Mouse (Mus musculus): ENCODE results near the gene Erv3.

The Erv3 gene

DNA sequence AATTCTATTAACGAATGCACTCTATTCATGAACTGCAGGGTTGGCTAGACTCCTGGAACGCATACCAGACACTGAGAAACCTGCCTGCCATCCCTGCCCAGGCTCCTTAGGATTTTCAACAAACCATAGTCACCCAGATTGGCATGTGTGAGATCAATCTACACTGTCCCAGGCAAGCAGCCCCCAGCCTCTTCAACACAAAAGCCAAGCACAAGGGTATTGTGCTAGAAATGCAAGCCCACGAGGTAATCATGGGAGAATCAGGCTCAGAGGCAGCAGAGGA, 37.9 kb downstream of the Erv3 start:
- DNase-seq = no peak

- DNase-seq = peak; percentile 84
These were observed 38.4 kb downstream of the Erv3 start for GRCm38 (mm10) chr2:131820932-131821707.

GRCm38 (mm10) chr2:131820088-131820675, 39.4 kb downstream of the Erv3 start:
- DNase-seq = peak; percentile 80

GRCm38 (mm10) chr2:131814327-131814726, 45.2 kb downstream of the Erv3 start:
- DNase-seq = no peak

GRCm38 (mm10) chr2:131813437-131813836, 46.1 kb downstream of the Erv3 start:
- no peak for DNase-seq

DNA sequence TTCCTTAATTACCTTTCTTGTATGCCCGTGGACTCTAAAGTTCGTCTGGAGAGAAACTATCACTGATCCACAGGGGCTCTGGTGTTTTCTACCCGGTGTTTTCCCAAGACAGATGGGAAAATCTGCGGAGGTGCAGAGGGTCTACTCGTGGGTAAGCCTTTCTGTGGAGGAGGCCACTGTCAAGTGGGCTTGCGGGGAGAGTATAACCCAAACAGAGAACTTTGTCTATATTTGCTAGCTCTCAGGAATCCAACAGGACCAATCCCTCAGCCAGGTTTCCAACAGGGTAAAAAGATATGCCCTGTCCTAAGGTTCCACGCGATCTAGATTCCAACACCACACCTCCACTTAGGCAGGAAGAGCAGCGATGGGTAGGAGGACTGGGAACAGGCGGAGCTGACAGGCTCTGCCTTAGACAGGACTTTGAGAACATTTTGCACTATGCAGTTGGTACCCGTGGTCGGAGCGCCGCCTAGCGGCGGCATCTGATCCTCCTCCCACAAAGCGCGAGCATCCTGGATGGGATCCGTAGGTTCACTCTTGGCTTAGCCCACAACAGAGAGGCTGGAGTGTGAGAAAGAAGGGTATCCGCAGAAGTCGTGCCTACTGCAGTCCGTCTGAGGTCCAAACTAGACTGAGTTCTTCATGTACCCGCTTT, 46.9 kb downstream of the Erv3 start:
- DNase-seq = peak; percentile 64

GRCm38 (mm10) chr2:131811607-131812006, 47.9 kb downstream of the Erv3 start:
- DNase-seq = no peak

DNA sequence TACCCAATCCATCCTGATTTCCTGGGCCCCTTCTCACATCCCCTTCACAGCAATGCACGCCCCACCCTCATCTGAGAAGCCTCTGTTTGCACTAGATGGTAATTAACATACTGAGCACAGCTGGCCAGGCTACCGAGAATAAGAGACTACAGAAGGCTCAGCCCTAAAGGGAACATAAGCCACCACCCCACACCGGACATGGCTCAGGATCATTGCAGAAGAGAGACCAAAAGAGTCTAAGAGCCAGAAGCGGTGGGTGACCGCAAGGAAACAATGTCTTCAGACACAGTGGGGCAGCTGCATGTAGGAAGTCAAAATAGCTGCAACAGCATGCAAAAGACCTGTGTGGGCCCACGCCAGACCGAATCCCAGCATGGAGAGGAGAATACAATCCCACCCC, 50.7 kb downstream of the Erv3 start:
- DNase-seq = no peak

- no peak for DNase-seq
These were observed 51.9 kb downstream of the Erv3 start for GRCm38 (mm10) chr2:131807660-131808059.

DNA sequence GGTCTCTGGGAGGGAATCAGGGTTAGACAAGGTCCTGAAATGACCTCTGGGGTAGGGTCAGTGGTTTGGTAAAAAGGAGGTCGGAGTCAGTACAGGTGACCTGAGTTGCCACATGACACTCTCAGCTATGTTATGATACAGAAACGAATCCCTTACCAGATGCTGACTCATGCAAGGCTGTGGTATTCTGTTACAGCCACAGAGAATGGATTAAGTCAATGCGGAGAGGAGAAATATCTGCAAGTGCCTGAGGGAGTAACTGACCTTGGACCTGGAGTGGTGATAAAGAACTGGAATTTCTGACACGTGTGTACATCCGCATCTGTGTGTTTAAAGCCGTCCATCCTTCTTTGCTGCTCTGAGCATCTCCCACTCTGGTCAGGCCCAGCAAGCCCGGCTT, 52.7 kb downstream of the Erv3 start:
- DNase-seq = no peak

DNA sequence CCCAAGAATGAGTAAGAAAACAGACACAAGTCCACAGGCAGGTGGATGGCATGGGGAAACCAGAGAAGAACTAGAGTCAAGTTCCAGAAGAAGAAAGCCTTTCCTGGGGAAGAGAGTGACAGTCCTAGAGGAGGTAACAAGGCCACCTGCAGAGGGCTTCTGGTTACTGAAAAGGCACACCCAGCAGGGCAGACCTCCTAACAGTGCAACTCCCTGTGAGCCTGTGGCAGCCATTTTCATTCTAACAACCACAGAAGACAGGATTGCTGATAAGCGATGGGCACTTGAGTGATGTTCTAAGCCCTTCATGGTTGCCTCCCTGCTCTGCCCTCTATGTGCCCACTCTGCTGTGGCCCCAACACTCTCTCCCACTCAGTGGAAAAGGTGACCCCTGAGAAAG, 54.2 kb downstream of the Erv3 start:
- no peak for DNase-seq

DNA sequence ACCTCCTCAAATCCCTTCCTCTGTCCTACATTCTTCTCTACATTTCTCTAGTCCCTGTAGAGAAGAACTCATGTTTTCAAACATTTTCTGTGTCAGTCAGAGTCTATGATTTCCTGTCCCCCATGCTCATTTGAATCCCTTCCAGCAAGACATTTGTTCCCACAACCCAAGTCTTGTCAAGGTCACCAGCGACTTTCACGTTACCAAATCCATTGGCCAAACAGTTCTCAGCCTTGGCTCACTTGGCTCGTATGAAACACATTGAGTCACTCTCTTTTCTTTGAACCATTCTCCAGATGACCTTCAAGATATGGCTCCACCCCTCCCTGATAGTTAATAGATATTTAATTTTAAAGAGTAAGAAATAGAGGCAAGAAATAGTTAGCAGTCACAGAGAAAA, 55.7 kb downstream of the Erv3 start:
- DNase-seq = no peak

All from right cerebral cortex, adult 18-20 months (tissue).